Mouse (Mus musculus): ENCODE data around the gene Serpinb7. TPM values are rescaled to one million over a fixed set of nuclear protein-coding genes. Genes with fewer than 3 reads are reported as not detected.

Gene Serpinb7
- polyA plus RNA-seq, 1 experiment = 3.0 TPM

GRCm38 (mm10) chr1:107368944-107369343 lies 30.5 kb upstream of the Serpinb7 start:
- no peak overlapping the region for H3K27ac ChIP-seq (ENCODE audit: insufficient read depth, low read length)
- H3K27me3 ChIP-seq (ENCODE audit: control insufficient read depth, insufficient read depth, low read length, poor library complexity, severe bottlenecking) = no peaks in the 10 kb centered on the region; the same call in 1 of the 2 replicates
- H3K4me1 ChIP-seq (ENCODE audit: control insufficient read depth, insufficient read depth, low read length) = no peaks in the 10 kb centered on the region
- no peak overlapping the region for H3K4me3 ChIP-seq (ENCODE audit: low read depth, low read length)
- no peaks in the 10 kb centered on the region for H3K9me3 ChIP-seq (replicated peaks; ENCODE audit: control insufficient read depth, insufficient read depth, low read length, poor library complexity, severe bottlenecking)
- no peaks in the 10 kb centered on the region for H3K36me3 ChIP-seq (ENCODE audit: control insufficient read depth, insufficient read depth, low read length, poor library complexity, severe bottlenecking)
- TF ChIP-seq POLR2A (IDR thresholded peaks at IDR 0.05; ENCODE audit: insufficient read depth, low read length) (no peak), CTCF (IDR thresholded peaks at IDR 0.05; ENCODE audit: low read depth, low read length) (no peak), EP300 (IDR thresholded peaks at IDR 0.05; ENCODE audit: insufficient read depth, low read depth, low read length) (no peak)
- H3K9ac ChIP-seq (ENCODE audit: low read depth, poor library complexity, severe bottlenecking) = no peak overlapping the region

DNA sequence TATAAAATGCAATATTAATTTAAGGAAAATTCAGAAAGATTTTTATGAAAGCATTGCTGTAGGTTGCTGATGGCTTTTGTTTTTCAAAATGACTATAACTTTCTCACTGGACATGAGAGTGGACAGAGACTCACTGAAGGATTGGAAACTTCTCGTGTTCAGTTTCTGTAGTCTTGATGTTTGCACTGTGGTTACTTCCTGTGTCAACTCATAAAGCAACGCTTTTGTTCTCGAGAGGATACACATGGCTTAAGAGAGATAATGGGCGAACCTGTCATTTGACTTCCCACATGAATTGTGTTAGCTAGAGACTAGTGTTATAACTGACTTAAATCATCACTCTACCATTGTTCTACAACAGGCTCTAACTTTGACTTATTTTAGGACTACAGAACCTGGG lies 22.5 kb upstream of the Serpinb7 start:
- no peaks in the 10 kb centered on the region for H3K4me1 ChIP-seq (ENCODE audit: control insufficient read depth, insufficient read depth, low read length)
- no peaks in the 10 kb centered on the region for H3K36me3 ChIP-seq (ENCODE audit: control insufficient read depth, insufficient read depth, low read length, poor library complexity, severe bottlenecking)
- H3K4me3 ChIP-seq (ENCODE audit: low read depth, low read length) = no peak overlapping the region
- no peak for TF ChIP-seq CTCF (IDR thresholded peaks at IDR 0.05; ENCODE audit: low read depth, low read length)
- no peak for TF ChIP-seq POLR2A (IDR thresholded peaks at IDR 0.05; ENCODE audit: insufficient read depth, low read length)
- no peak for TF ChIP-seq EP300 (IDR thresholded peaks at IDR 0.05; ENCODE audit: insufficient read depth, low read depth, low read length)
- no peak overlapping the region for H3K27ac ChIP-seq (ENCODE audit: insufficient read depth, low read length)
- H3K9me3 ChIP-seq (replicated peaks; ENCODE audit: control insufficient read depth, insufficient read depth, low read length, poor library complexity, severe bottlenecking) = no peaks in the 10 kb centered on the region
- no peaks in the 10 kb centered on the region for H3K27me3 ChIP-seq (ENCODE audit: control insufficient read depth, insufficient read depth, low read length, poor library complexity, severe bottlenecking)
- no peak overlapping the region for H3K9ac ChIP-seq (ENCODE audit: low read depth, poor library complexity, severe bottlenecking)

GRCm38 (mm10) chr1:107378368-107378767 lies 21.1 kb upstream of the Serpinb7 start:
- no peaks in the 10 kb centered on the region for H3K9me3 ChIP-seq (replicated peaks; ENCODE audit: control insufficient read depth, insufficient read depth, low read length, poor library complexity, severe bottlenecking)
- TF ChIP-seq POLR2A (IDR thresholded peaks at IDR 0.05; ENCODE audit: insufficient read depth, low read length) (no peak), EP300 (IDR thresholded peaks at IDR 0.05; ENCODE audit: insufficient read depth, low read depth, low read length) (no peak), CTCF (IDR thresholded peaks at IDR 0.05; ENCODE audit: low read depth, low read length) (no peak)

DNA sequence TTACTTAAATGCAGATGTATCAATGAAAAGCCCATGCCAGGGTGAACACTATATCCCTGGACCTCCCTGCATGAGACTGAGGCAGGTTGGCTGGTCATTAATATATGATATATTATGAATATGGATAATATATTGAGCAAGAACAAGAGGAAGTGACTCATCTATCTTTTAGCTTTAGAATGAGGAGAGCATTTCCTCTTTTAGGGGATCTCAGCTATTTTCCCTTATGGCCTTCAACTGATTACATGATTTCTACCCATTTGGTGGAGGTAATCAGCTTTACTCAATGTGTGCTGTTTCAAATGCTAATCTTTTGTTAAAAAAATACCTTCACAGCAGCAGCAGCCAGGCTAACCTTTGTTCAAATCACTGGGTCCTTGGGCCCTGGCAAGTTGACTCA lies 18.0 kb upstream of the Serpinb7 start:
- Histone ChIP-seq H3K36me3 (ENCODE audit: control insufficient read depth, insufficient read depth, low read length, poor library complexity, severe bottlenecking) (no peaks in the 10 kb centered on the region), H3K9me3 (replicated peaks; ENCODE audit: control insufficient read depth, insufficient read depth, low read length, poor library complexity, severe bottlenecking) (no peaks in the 10 kb centered on the region), H3K27ac (ENCODE audit: insufficient read depth, low read length) (no peak overlapping the region), H3K27me3 (ENCODE audit: control insufficient read depth, insufficient read depth, low read length, poor library complexity, severe bottlenecking) (no peaks in the 10 kb centered on the region), H3K9ac (ENCODE audit: low read depth, poor library complexity, severe bottlenecking) (no peak overlapping the region), H3K4me3 (ENCODE audit: low read depth, low read length) (no peak overlapping the region), H3K4me1 (ENCODE audit: control insufficient read depth, insufficient read depth, low read length) (no peaks in the 10 kb centered on the region)
- TF ChIP-seq CTCF (IDR thresholded peaks at IDR 0.05; ENCODE audit: low read depth, low read length) = no peak

More at GRCm38 (mm10) chr1:107378368-107378767, 21.1 kb upstream of the Serpinb7 start:
- H3K4me1 ChIP-seq (ENCODE audit: control insufficient read depth, insufficient read depth, low read length) = no peaks in the 10 kb centered on the region
- no peak overlapping the region for H3K27ac ChIP-seq (ENCODE audit: insufficient read depth, low read length)
- no peaks in the 10 kb centered on the region for H3K36me3 ChIP-seq (ENCODE audit: control insufficient read depth, insufficient read depth, low read length, poor library complexity, severe bottlenecking)
- H3K4me3 ChIP-seq (ENCODE audit: low read depth, low read length) = no peak overlapping the region
- H3K27me3 ChIP-seq (ENCODE audit: control insufficient read depth, insufficient read depth, low read length, poor library complexity, severe bottlenecking) = no peaks in the 10 kb centered on the region
- no peak overlapping the region for H3K9ac ChIP-seq (ENCODE audit: low read depth, poor library complexity, severe bottlenecking)

DNA sequence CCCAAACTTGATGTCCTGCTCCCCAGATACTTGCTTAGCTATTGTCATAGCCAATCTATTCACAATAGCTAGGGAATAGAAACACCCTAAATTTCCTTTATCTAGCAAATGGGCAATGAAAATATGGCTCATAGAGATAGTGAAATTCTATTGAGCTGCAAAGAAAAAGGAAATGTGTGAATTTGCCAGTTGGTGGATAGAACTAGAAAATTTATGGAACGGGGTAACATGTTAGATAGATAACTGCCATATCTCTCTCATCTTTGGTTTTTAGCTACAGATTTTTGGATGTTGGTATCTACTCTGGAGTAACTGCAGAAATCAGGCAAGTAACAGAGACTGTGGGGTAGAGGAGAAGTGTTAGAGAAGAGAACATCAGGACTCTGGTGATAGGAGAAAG lies 17.1 kb upstream of the Serpinb7 start:
- Histone ChIP-seq H3K9me3 (replicated peaks; ENCODE audit: control insufficient read depth, insufficient read depth, low read length, poor library complexity, severe bottlenecking) (no peaks in the 10 kb centered on the region), H3K4me1 (ENCODE audit: control insufficient read depth, insufficient read depth, low read length) (no peaks in the 10 kb centered on the region), H3K36me3 (ENCODE audit: control insufficient read depth, insufficient read depth, low read length, poor library complexity, severe bottlenecking) (no peaks in the 10 kb centered on the region), H3K27ac (ENCODE audit: insufficient read depth, low read length) (no peak overlapping the region), H3K4me3 (ENCODE audit: low read depth, low read length) (no peak overlapping the region), H3K9ac (ENCODE audit: low read depth, poor library complexity, severe bottlenecking) (no peak overlapping the region), H3K27me3 (ENCODE audit: control insufficient read depth, insufficient read depth, low read length, poor library complexity, severe bottlenecking) (no peaks in the 10 kb centered on the region)
- TF ChIP-seq EP300 (IDR thresholded peaks at IDR 0.05; ENCODE audit: insufficient read depth, low read depth, low read length) (no peak), POLR2A (IDR thresholded peaks at IDR 0.05; ENCODE audit: insufficient read depth, low read length) (no peak), CTCF (IDR thresholded peaks at IDR 0.05; ENCODE audit: low read depth, low read length) (no peak)

GRCm38 (mm10) chr1:107384532-107384931 lies 14.9 kb upstream of the Serpinb7 start:
- H3K36me3 ChIP-seq (ENCODE audit: control insufficient read depth, insufficient read depth, low read length, poor library complexity, severe bottlenecking) = no peaks in the 10 kb centered on the region
- H3K4me1 ChIP-seq (ENCODE audit: control insufficient read depth, insufficient read depth, low read length) = no peaks in the 10 kb centered on the region
- H3K9ac ChIP-seq (ENCODE audit: low read depth, poor library complexity, severe bottlenecking) = no peak overlapping the region
- no peaks in the 10 kb centered on the region for H3K27me3 ChIP-seq (ENCODE audit: control insufficient read depth, insufficient read depth, low read length, poor library complexity, severe bottlenecking)
- H3K9me3 ChIP-seq (replicated peaks; ENCODE audit: control insufficient read depth, insufficient read depth, low read length, poor library complexity, severe bottlenecking) = no peaks in the 10 kb centered on the region
- no peak for TF ChIP-seq EP300 (IDR thresholded peaks at IDR 0.05; ENCODE audit: insufficient read depth, low read depth, low read length)
- no peak for TF ChIP-seq POLR2A (IDR thresholded peaks at IDR 0.05; ENCODE audit: insufficient read depth, low read length)
- no peak for TF ChIP-seq CTCF (IDR thresholded peaks at IDR 0.05; ENCODE audit: low read depth, low read length)
- H3K4me3 ChIP-seq (ENCODE audit: low read depth, low read length) = no peak overlapping the region
- H3K27ac ChIP-seq (ENCODE audit: insufficient read depth, low read length) = no peak overlapping the region
